Comparison of ENCODE assay signal across 8 mouse cellular contexts in genomic region chr11:59226251-59226650, GRCm38 (mm10). TPM values are rescaled to one million over a fixed set of nuclear protein-coding genes. Genes with fewer than 3 reads are reported as not detected.
DNase-seq lines count a peak whose midpoint lies in the region; ATAC-seq and TF ChIP-seq lines count a peak whose summit lies in the region.

No protein-coding gene starts in this region.

- peak overlapping the region; percentile 98 for H3K9ac ChIP-seq in kidney, embryonic 16.5 days (replicated peaks; ENCODE audit: low read length)
- H3K9ac ChIP-seq in hindbrain, embryonic 15.5 days = peak overlapping the region; percentile 99; the same call in 1 of the 2 replicates
- H3K9ac ChIP-seq in midbrain, postnatal 0 days (replicated peaks; ENCODE audit: low read length, poor library complexity, severe bottlenecking) = peak overlapping the region; percentile 98; the same call in 1 of the 2 replicates

- H3K4me2 ChIP-seq in kidney, embryonic 16.5 days (replicated peaks; ENCODE audit: low read depth, low read length) = peak overlapping the region; percentile 86
- H3K4me2 ChIP-seq in hindbrain, embryonic 15.5 days = peak overlapping the region; percentile 80
- H3K4me2 ChIP-seq in midbrain, postnatal 0 days (ENCODE audit: low read depth, low read length, poor library complexity, severe bottlenecking) = peak overlapping the region; percentile 91

- H3K4me1 ChIP-seq in kidney, embryonic 16.5 days (ENCODE audit: insufficient read depth, low read length) = peaks cover 43% of the 10 kb centered on the region
- peaks cover 60% of the 10 kb centered on the region for H3K4me1 ChIP-seq in hindbrain, embryonic 15.5 days (replicated peaks)
- H3K4me1 ChIP-seq in midbrain, postnatal 0 days (ENCODE audit: insufficient read depth, low read length) = peaks cover 15% of the 10 kb centered on the region

- peaks cover 3% of the 10 kb centered on the region; the same call in 1 of the 2 replicates for H3K36me3 ChIP-seq in kidney, embryonic 16.5 days (ENCODE audit: insufficient read depth, low read length)
- H3K36me3 ChIP-seq in hindbrain, embryonic 15.5 days = no peaks in the 10 kb centered on the region
- no peaks in the 10 kb centered on the region for H3K36me3 ChIP-seq in midbrain, postnatal 0 days (ENCODE audit: insufficient read depth, low read length)

- H3K27me3 ChIP-seq in kidney, embryonic 16.5 days (ENCODE audit: insufficient read depth, low read length) = no peaks in the 10 kb centered on the region
- no peaks in the 10 kb centered on the region for H3K27me3 ChIP-seq in hindbrain, embryonic 15.5 days
- no peaks in the 10 kb centered on the region for H3K27me3 ChIP-seq in midbrain, postnatal 0 days (ENCODE audit: insufficient read depth, low read length)

- H3K27ac ChIP-seq in kidney, embryonic 16.5 days (ENCODE audit: low read length) = no peak overlapping the region
- no peak overlapping the region for H3K27ac ChIP-seq in hindbrain, embryonic 15.5 days (replicated peaks)
- H3K27ac ChIP-seq in midbrain, postnatal 0 days (ENCODE audit: low read depth, low read length) = no peak overlapping the region

- no peaks in the 10 kb centered on the region for H3K9me3 ChIP-seq in kidney, embryonic 16.5 days (ENCODE audit: low read length)
- no peaks in the 10 kb centered on the region for H3K9me3 ChIP-seq in hindbrain, embryonic 15.5 days
- no peaks in the 10 kb centered on the region for H3K9me3 ChIP-seq in midbrain, postnatal 0 days (ENCODE audit: low read length)

- DNase-seq in kidney, postnatal 25 days = no peak
- DNase-seq in adipocyte (ENCODE audit: low spot score) = peak; percentile 35
- DNase-seq in midbrain, postnatal 0 days (ENCODE audit: low spot score) = no peak
- no peak for DNase-seq in layer of hippocampus, adult 9-11 months
- DNase-seq in spleen, adult 12 weeks (ENCODE audit: low spot score) = no peak
- DNase-seq in c-Kit-positive CD71-positive TER-119-positive erythroid progenitor cells, embryonic 14.5 days (ENCODE audit: low spot score) = no peak

- no peak for ATAC-seq in kidney, embryonic 16.5 days (ENCODE audit: low FRiP score, low TSS enrichment)
- no peak for ATAC-seq in hindbrain, embryonic 15.5 days (ENCODE audit: low FRiP score, low read depth)
- no peak for ATAC-seq in midbrain, postnatal 0 days (ENCODE audit: low FRiP score)

- no peak for TF ChIP-seq CTCF in midbrain, postnatal 0 days (IDR thresholded peaks at IDR 0.05)

- H3K4me3 ChIP-seq in kidney, embryonic 16.5 days (ENCODE audit: low read length) = peak overlapping the region; percentile 85
- peak overlapping the region; percentile 99 for H3K4me3 ChIP-seq in hindbrain, embryonic 15.5 days
- peak overlapping the region; percentile 100 for H3K4me3 ChIP-seq in midbrain, postnatal 0 days (ENCODE audit: low read depth, low read length)

- 25% methylated on average over 3 of the region's 3 CpGs for WGBS in kidney, embryonic 16.5 days
- WGBS in hindbrain, embryonic 15.5 days = 55% methylated on average over 3 of the region's 3 CpGs
- WGBS in midbrain, postnatal 0 days = 61% methylated on average over 3 of the region's 3 CpGs

RNA-seq across cellular contexts. Expression of gene Arf1, which starts 1.8 kb away (rescaled TPM):
- polyA plus RNA-seq in kidney, embryonic 16.5 days (2015; fragmentation: Nextera tagmentation; extraction: Ambion mirVana) = 760 and 797 TPM in 2 replicates
- 620 and 653 TPM in 2 replicates for polyA plus RNA-seq in hindbrain, embryonic 15.5 days (2015; fragmentation: Nextera tagmentation; extraction: Ambion mirVana)
- 372 and 409 TPM in 2 replicates for total RNA-seq in midbrain, postnatal 0 days (2014; rRNA removed)
- polyA plus RNA-seq in midbrain, postnatal 0 days (2015; fragmentation: Nextera tagmentation; extraction: Ambion mirVana) = 626 and 656 TPM in 2 replicates

RNA-seq across cellular contexts. Expression of gene 2310033P09Rik, which starts 18.1 kb away (rescaled TPM):
- 33.6 and 34.7 TPM in 2 replicates for polyA plus RNA-seq in kidney, embryonic 16.5 days (2015; fragmentation: Nextera tagmentation; extraction: Ambion mirVana)
- polyA plus RNA-seq in hindbrain, embryonic 15.5 days (2015; fragmentation: Nextera tagmentation; extraction: Ambion mirVana) = 27.7 and 28.6 TPM in 2 replicates
- total RNA-seq in midbrain, postnatal 0 days (2014; rRNA removed) = 7.0 and 7.3 TPM in 2 replicates
- 25.5 and 28.3 TPM in 2 replicates for polyA plus RNA-seq in midbrain, postnatal 0 days (2015; fragmentation: Nextera tagmentation; extraction: Ambion mirVana)

RNA-seq across cellular contexts. Expression of gene Mrpl55, which starts 24.0 kb away (rescaled TPM):
- 103 and 104 TPM in 2 replicates for polyA plus RNA-seq in kidney, embryonic 16.5 days (2015; fragmentation: Nextera tagmentation; extraction: Ambion mirVana)
- polyA plus RNA-seq in hindbrain, embryonic 15.5 days (2015; fragmentation: Nextera tagmentation; extraction: Ambion mirVana) = 93.3 and 103 TPM in 2 replicates
- 65.0 and 80.6 TPM in 2 replicates for total RNA-seq in midbrain, postnatal 0 days (2014; rRNA removed)
- polyA plus RNA-seq in midbrain, postnatal 0 days (2015; fragmentation: Nextera tagmentation; extraction: Ambion mirVana) = 104 and 112 TPM in 2 replicates

RNA-seq across cellular contexts. Expression of gene Guk1, which starts 34.2 kb away (rescaled TPM):
- 134 and 141 TPM in 2 replicates for polyA plus RNA-seq in kidney, embryonic 16.5 days (2015; fragmentation: Nextera tagmentation; extraction: Ambion mirVana)
- 245 and 247 TPM in 2 replicates for polyA plus RNA-seq in hindbrain, embryonic 15.5 days (2015; fragmentation: Nextera tagmentation; extraction: Ambion mirVana)
- 125 and 141 TPM in 2 replicates for total RNA-seq in midbrain, postnatal 0 days (2014; rRNA removed)
- polyA plus RNA-seq in midbrain, postnatal 0 days (2015; fragmentation: Nextera tagmentation; extraction: Ambion mirVana) = 289 and 314 TPM in 2 replicates

RNA-seq across cellular contexts. Expression of gene Gjc2, which starts 43.2 kb away (rescaled TPM):
- 0.36 and 0.67 TPM in 2 replicates for polyA plus RNA-seq in kidney, embryonic 16.5 days (2015; fragmentation: Nextera tagmentation; extraction: Ambion mirVana)
- polyA plus RNA-seq in hindbrain, embryonic 15.5 days (2015; fragmentation: Nextera tagmentation; extraction: Ambion mirVana) = 0.30 and 0.39 TPM in 2 replicates
- total RNA-seq in midbrain, postnatal 0 days (2014; rRNA removed) = 0.38 and 0.99 TPM in 2 replicates
- polyA plus RNA-seq in midbrain, postnatal 0 days (2015; fragmentation: Nextera tagmentation; extraction: Ambion mirVana) = 0.27 and 0.44 TPM in 2 replicates
